Mouse (Mus musculus): ENCODE results near the gene Spata25. TPM values are rescaled to one million over a fixed set of nuclear protein-coding genes. Genes with fewer than 3 reads are reported as not detected.

Gene Spata25
- polyA plus RNA-seq, 1 experiment = not detected

- TF ChIP-seq GATA1 (IDR thresholded peaks at IDR 0.05; ENCODE audit: low read length) = no peak
- TF ChIP-seq TAL1 (IDR thresholded peaks at IDR 0.05; ENCODE audit: low read length) = no peak
- Histone ChIP-seq H3K36me3 (ENCODE audit: control insufficient read depth) (peaks cover 63% of the 10 kb centered on the region), H3K9me3 (ENCODE audit: control insufficient read depth, low read length) (peaks cover 5% of the 10 kb centered on the region; the same call in 1 of the 2 replicates), H3K4me1 (ENCODE audit: control insufficient read depth) (peaks cover 50% of the 10 kb centered on the region), H3K4me3 (replicated peaks) (peak within 1 kb of the TSS; percentile 82), H3K27me3 (ENCODE audit: control insufficient read depth) (no peaks in the 10 kb centered on the region)
Observed at GRCm38 (mm10) chr2:164822636-164823165, 5.6 kb downstream of the Spata25 start, which contains the start of gene Zswim1. Gene Zswim1 (plus strand): TSS chr2:164822686.

GRCm38 (mm10) chr2:164821060-164821459, 7.3 kb downstream of the Spata25 start:
- peaks cover 5% of the 10 kb centered on the region; the same call in 1 of the 2 replicates for H3K9me3 ChIP-seq (ENCODE audit: control insufficient read depth, low read length)
- no peak overlapping the region for H3K4me3 ChIP-seq (replicated peaks)
- peaks cover 46% of the 10 kb centered on the region for H3K4me1 ChIP-seq (ENCODE audit: control insufficient read depth)
- TF ChIP-seq GATA1 (IDR thresholded peaks at IDR 0.05; ENCODE audit: low read length) (no peak), TAL1 (IDR thresholded peaks at IDR 0.05; ENCODE audit: low read length) (no peak)
- no peaks in the 10 kb centered on the region for H3K27me3 ChIP-seq (ENCODE audit: control insufficient read depth)
- peaks cover 49% of the 10 kb centered on the region for H3K36me3 ChIP-seq (ENCODE audit: control insufficient read depth)

- Histone ChIP-seq H3K4me1 (ENCODE audit: control insufficient read depth) (peaks cover 47% of the 10 kb centered on the region), H3K4me3 (replicated peaks) (no peak overlapping the region), H3K36me3 (ENCODE audit: control insufficient read depth) (peaks cover 53% of the 10 kb centered on the region), H3K9me3 (ENCODE audit: control insufficient read depth, low read length) (no peaks in the 10 kb centered on the region), H3K27me3 (ENCODE audit: control insufficient read depth) (no peaks in the 10 kb centered on the region)
- TF ChIP-seq TAL1 (IDR thresholded peaks at IDR 0.05; ENCODE audit: low read length) (no peak), GATA1 (IDR thresholded peaks at IDR 0.05; ENCODE audit: low read length) (no peak)
Observed at GRCm38 (mm10) chr2:164817703-164818102, 10.6 kb downstream of the Spata25 start.

GRCm38 (mm10) chr2:164817206-164817605, 11.1 kb downstream of the Spata25 start:
- Histone ChIP-seq H3K27me3 (ENCODE audit: control insufficient read depth) (no peaks in the 10 kb centered on the region), H3K9me3 (ENCODE audit: control insufficient read depth, low read length) (no peaks in the 10 kb centered on the region), H3K4me3 (replicated peaks) (no peak overlapping the region), H3K4me1 (ENCODE audit: control insufficient read depth) (peaks cover 42% of the 10 kb centered on the region), H3K36me3 (ENCODE audit: control insufficient read depth) (peaks cover 57% of the 10 kb centered on the region)
- TF ChIP-seq GATA1 (IDR thresholded peaks at IDR 0.05; ENCODE audit: low read length) (no peak), TAL1 (IDR thresholded peaks at IDR 0.05; ENCODE audit: low read length) (no peak)

GRCm38 (mm10) chr2:164815821-164816220, 12.5 kb downstream of the Spata25 start:
- Histone ChIP-seq H3K4me1 (ENCODE audit: control insufficient read depth) (peaks cover 31% of the 10 kb centered on the region), H3K4me3 (replicated peaks) (no peak overlapping the region), H3K27me3 (ENCODE audit: control insufficient read depth) (no peaks in the 10 kb centered on the region), H3K36me3 (ENCODE audit: control insufficient read depth) (peaks cover 50% of the 10 kb centered on the region), H3K9me3 (ENCODE audit: control insufficient read depth, low read length) (no peaks in the 10 kb centered on the region)
- TF ChIP-seq TAL1 (IDR thresholded peaks at IDR 0.05; ENCODE audit: low read length) = no peak
- TF ChIP-seq GATA1 (IDR thresholded peaks at IDR 0.05; ENCODE audit: low read length) = no peak; the same call in 1 of the 2 replicates

GRCm38 (mm10) chr2:164815348-164815747, 13.0 kb downstream of the Spata25 start:
- Histone ChIP-seq H3K36me3 (ENCODE audit: control insufficient read depth) (peaks cover 48% of the 10 kb centered on the region), H3K9me3 (ENCODE audit: control insufficient read depth, low read length) (no peaks in the 10 kb centered on the region), H3K27me3 (ENCODE audit: control insufficient read depth) (no peaks in the 10 kb centered on the region), H3K4me1 (ENCODE audit: control insufficient read depth) (peaks cover 31% of the 10 kb centered on the region), H3K4me3 (replicated peaks) (no peak overlapping the region)
- no peak for TF ChIP-seq TAL1 (IDR thresholded peaks at IDR 0.05; ENCODE audit: low read length)

- Histone ChIP-seq H3K27me3 (ENCODE audit: control insufficient read depth) (no peaks in the 10 kb centered on the region), H3K4me3 (replicated peaks) (no peak overlapping the region), H3K4me1 (ENCODE audit: control insufficient read depth) (peaks cover 33% of the 10 kb centered on the region), H3K9me3 (ENCODE audit: control insufficient read depth, low read length) (no peaks in the 10 kb centered on the region), H3K36me3 (ENCODE audit: control insufficient read depth) (peaks cover 53% of the 10 kb centered on the region)
- no peak for TF ChIP-seq TAL1 (IDR thresholded peaks at IDR 0.05; ENCODE audit: low read length)
- no peak for TF ChIP-seq GATA1 (IDR thresholded peaks at IDR 0.05; ENCODE audit: low read length)
Observed at GRCm38 (mm10) chr2:164813557-164813956, 14.8 kb downstream of the Spata25 start.

- Histone ChIP-seq H3K36me3 (ENCODE audit: control insufficient read depth) (peaks cover 45% of the 10 kb centered on the region), H3K9me3 (ENCODE audit: control insufficient read depth, low read length) (no peaks in the 10 kb centered on the region), H3K27me3 (ENCODE audit: control insufficient read depth) (no peaks in the 10 kb centered on the region), H3K4me1 (ENCODE audit: control insufficient read depth) (peaks cover 48% of the 10 kb centered on the region), H3K4me3 (replicated peaks) (no peak overlapping the region)
- no peak for TF ChIP-seq GATA1 (IDR thresholded peaks at IDR 0.05; ENCODE audit: low read length)
- no peak for TF ChIP-seq TAL1 (IDR thresholded peaks at IDR 0.05; ENCODE audit: low read length)
Observed at GRCm38 (mm10) chr2:164806614-164807013, 21.7 kb downstream of the Spata25 start.

- Histone ChIP-seq H3K27me3 (ENCODE audit: control insufficient read depth) (no peaks in the 10 kb centered on the region), H3K4me1 (ENCODE audit: control insufficient read depth) (peaks cover 50% of the 10 kb centered on the region), H3K9me3 (ENCODE audit: control insufficient read depth, low read length) (no peaks in the 10 kb centered on the region), H3K4me3 (replicated peaks) (peak overlapping the region; percentile 78), H3K36me3 (ENCODE audit: control insufficient read depth) (peaks cover 52% of the 10 kb centered on the region)
- TF ChIP-seq GATA1 (IDR thresholded peaks at IDR 0.05; ENCODE audit: low read length) (no peak), TAL1 (IDR thresholded peaks at IDR 0.05; ENCODE audit: low read length) (no peak)
Observed at GRCm38 (mm10) chr2:164805332-164805718, 23.0 kb downstream of the Spata25 start.

Data from erythroblast, embryonic 14.5 days (primary cell).